Mouse (Mus musculus): Measurements from ENCODE around the gene Ftcd. TPM values are rescaled to one million over a fixed set of nuclear protein-coding genes. Genes with fewer than 3 reads are reported as not detected.

Ftcd gene
- polyA plus RNA-seq, 1 experiment from 2014 or later, result 0.08 TPM

Other genes starting within 250 kb of the Ftcd start
- 19.3 and 20.1 TPM in 2 replicates for gene Dip2a, start 230.4 kb upstream of the Ftcd start, polyA plus RNA-seq (2015; fragmentation: Nextera tagmentation; extraction: Ambion mirVana)
- not detected in 2 replicates for gene AC141477.1, start 135.2 kb upstream of the Ftcd start, polyA plus RNA-seq (2015; fragmentation: Nextera tagmentation; extraction: Ambion mirVana)
- 8.0 and 8.8 TPM in 2 replicates for gene Pcnt, start 132.9 kb upstream of the Ftcd start, polyA plus RNA-seq (2015; fragmentation: Nextera tagmentation; extraction: Ambion mirVana)
- not detected in 2 replicates for gene 2610028H24Rik, start 126.6 kb upstream of the Ftcd start, polyA plus RNA-seq (2015; fragmentation: Nextera tagmentation; extraction: Ambion mirVana)
- 58.9 and 71.7 TPM in 2 replicates for gene Mcm3ap, start 106.7 kb upstream of the Ftcd start, polyA plus RNA-seq (2015; fragmentation: Nextera tagmentation; extraction: Ambion mirVana)
- gene Ybey, start 106.5 kb upstream of the Ftcd start, polyA plus RNA-seq (2015; fragmentation: Nextera tagmentation; extraction: Ambion mirVana), result 7.3 TPM in 2 replicates
- 43.5 and 44.5 TPM in 2 replicates for gene Lss, start 44.1 kb upstream of the Ftcd start, polyA plus RNA-seq (2015; fragmentation: Nextera tagmentation; extraction: Ambion mirVana)
- gene Spatc1l, start 13.4 kb upstream of the Ftcd start, polyA plus RNA-seq (2015; fragmentation: Nextera tagmentation; extraction: Ambion mirVana), result not detected in 2 replicates
- gene Col6a2, start 48.0 kb downstream of the Ftcd start, polyA plus RNA-seq (2015; fragmentation: Nextera tagmentation; extraction: Ambion mirVana), result 17.0 and 19.1 TPM in 2 replicates
- gene Col6a1, start 150.5 kb downstream of the Ftcd start, polyA plus RNA-seq (2015; fragmentation: Nextera tagmentation; extraction: Ambion mirVana), result 20.0 and 22.1 TPM in 2 replicates

Measured in midbrain, embryonic 15.5 days (tissue).